Mouse (Mus musculus) lung, postnatal 0 days (tissue): Measurements from ENCODE around the gene Accs. TPM values are rescaled to one million over a fixed set of nuclear protein-coding genes. Genes with fewer than 3 reads are reported as not detected.
A peak's percentile ranks its signal among the peaks of the same experiment; 100 is the strongest.

Experiments used
- ATAC-seq: fragments of 200-750 bp; cut with Nextera tagmentation; 2 replicates; pipeline ENCODE4 v1.8.0; 2017; ENCODE audit warnings: moderate library complexity
- DNase-seq: peaks from one replicate; pipeline ENCODE4 v3.0.0-alpha.2; 2016; ENCODE audit warnings: low spot score
- H3K27ac ChIP-seq: fragments of 300-500 bp; sonication (generic); 2 replicates; pipeline ENCODE4 v1.5.1; 2014; ENCODE audit warnings: antibody characterized with exemption, mild to moderate bottlenecking, low read length, mixed read lengths
- H3K27me3 ChIP-seq: fragments of 300-500 bp; sonication (generic); replicated peaks from 2 replicates; pipeline ENCODE4 v1.6.1; 2014; ENCODE audit warnings: low read length, mixed read lengths; ENCODE audit not compliant: insufficient read depth
- H3K36me3 ChIP-seq: fragments of 300-500 bp; sonication (generic); 2 replicates; pipeline ENCODE4 v1.6.1; 2014; ENCODE audit warnings: low read length, mixed read lengths; ENCODE audit not compliant: insufficient read depth
- H3K4me1 ChIP-seq: fragments of 300-500 bp; sonication (generic); 2 replicates; pipeline ENCODE4 v1.6.1; 2014; ENCODE audit warnings: antibody characterized with exemption, low read depth, low read length, mixed read lengths; ENCODE audit not compliant: insufficient read depth
- H3K4me2 ChIP-seq: fragments of 300-500 bp; sonication (generic); replicated peaks from 2 replicates; pipeline ENCODE4 v1.6.1; 2014; ENCODE audit warnings: low read depth, mild to moderate bottlenecking, low read length, moderate library complexity, mixed read lengths
- H3K4me3 ChIP-seq: fragments of 300-500 bp; sonication (generic); 2 replicates; pipeline ENCODE4 v1.5.1; 2014; ENCODE audit warnings: low read depth, low read length
- H3K9ac ChIP-seq: fragments of 300-500 bp; sonication (generic); replicated peaks from 2 replicates; pipeline ENCODE4 v1.6.1; 2014; ENCODE audit warnings: low read depth, mild to moderate bottlenecking
- H3K9me3 ChIP-seq: fragments of 300-500 bp; sonication (generic); 2 replicates; pipeline ENCODE4 v1.6.1; 2016; ENCODE audit warnings: low read length, mixed read lengths
- CTCF ChIP-seq: IDR thresholded peaks from 2 replicates; pipeline ENCODE4 v1.5.1; 2016; ENCODE audit warnings: antibody characterized with exemption, mild to moderate bottlenecking
- EP300 ChIP-seq: IDR thresholded peaks from 2 replicates; pipeline ENCODE4 v1.6.1; 2016; ENCODE audit warnings: antibody characterized with exemption, mild to moderate bottlenecking, control low read depth
- WGBS: fragments of 180-500 bp; shearing (Covaris S2); extraction: QIAGEN DNeasy Blood & Tissue Kit; methylation state at CpG from one replicate; pipeline ENCODE4 v1.1.7; 2014; 5-methylcytosine and 5-hydroxymethylcytosine counted together
- polyA plus RNA-seq: library from polyadenylated mRNA; unstranded; fragments of >200 nt; fragmentation: Nextera tagmentation; extraction: Ambion mirVana; gene quantifications from 2 replicates; pipeline ENCODE4 v1.2.1, GENCODE M21; 2015

Accs gene
- polyA plus RNA-seq, 1 experiment from 2014 or later: 6.0 TPM

DNA sequence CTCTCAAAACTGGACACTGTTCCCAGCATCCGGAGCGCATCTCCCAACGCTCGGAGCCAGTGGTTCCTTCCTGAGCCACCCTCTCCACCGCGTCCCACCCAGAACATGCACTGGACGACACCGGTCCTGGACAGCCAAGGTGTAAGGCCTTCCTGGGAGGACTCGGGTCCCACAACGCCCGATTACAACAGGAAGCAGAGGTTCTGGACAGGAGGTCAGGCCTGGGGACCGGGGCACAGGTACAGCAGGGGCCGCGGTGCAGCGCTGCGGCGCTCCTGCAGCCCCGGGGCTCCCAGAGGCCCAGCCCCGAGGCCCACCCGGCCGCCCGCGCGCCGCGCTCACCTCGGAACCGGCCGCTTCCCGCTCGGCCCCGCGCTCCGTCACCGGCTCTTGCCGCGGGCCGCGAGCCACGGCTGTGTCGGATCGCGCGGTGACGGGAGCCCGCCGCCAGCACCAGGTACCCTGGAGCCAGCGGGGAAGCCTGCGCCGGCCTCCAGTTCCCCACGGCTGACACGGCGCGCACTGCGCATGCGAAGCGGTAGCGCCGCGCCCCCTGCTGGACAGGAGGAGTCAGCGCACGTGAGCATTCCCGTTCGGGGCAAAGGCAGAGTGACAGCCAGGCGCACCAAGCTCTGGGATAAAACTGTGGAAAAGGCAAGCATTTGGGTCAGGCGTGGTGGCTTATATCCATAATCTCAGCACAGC, 27.5 kb downstream of the Accs start, which contains the start of gene Ext2:
Gene Ext2 (minus strand): TSS at position 524 of the 705 bp plus-strand sequence.
- peak within 1 kb of the TSS; percentile 79 for H3K4me3 ChIP-seq
- peak within 1 kb of the TSS; percentile 83 for H3K9ac ChIP-seq
- H3K9me3 ChIP-seq: no peaks in the 10 kb centered on the region
- ATAC-seq (peak; percentile 94), DNase-seq (peak; percentile 88)
- H3K36me3 ChIP-seq: no peaks in the 10 kb centered on the region
- H3K27me3 ChIP-seq: no peaks in the 10 kb centered on the region
- H3K27ac ChIP-seq: 0 out of 2 replicates have a peak within 1 kb of the TSS, but pooled peaks have one; percentile 47
- H3K4me1 ChIP-seq: peaks cover 9% of the 10 kb centered on the region; the same call in 1 of the 2 replicates
- peak within 1 kb of the TSS; percentile 90 for H3K4me2 ChIP-seq
- TF ChIP-seq CTCF (peak; percentile 99), EP300 (no peak)
- 1% methylated on average over 48 of the region's 66 CpGs for WGBS

DNA sequence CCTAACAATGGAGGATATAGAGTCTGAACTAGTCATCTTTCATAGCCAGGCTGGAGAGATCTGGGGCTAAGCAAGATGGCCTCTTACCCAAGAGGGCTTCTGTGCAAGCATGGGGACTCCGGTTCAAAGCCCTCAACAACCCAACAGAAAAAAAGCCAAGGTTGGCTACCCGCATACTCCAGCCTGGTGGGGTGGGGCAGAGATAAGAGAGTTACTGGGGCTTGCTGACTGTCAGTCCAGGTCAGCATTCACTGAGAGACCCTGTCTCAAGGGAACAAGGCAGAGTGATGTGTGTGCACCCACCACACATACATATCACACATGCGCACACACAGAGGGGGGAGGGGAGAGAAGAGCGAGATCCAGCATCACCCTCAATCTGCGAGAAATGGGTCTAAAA, 32.0 kb downstream of the Accs start:
- Histone ChIP-seq H3K4me3 (no peak overlapping the region), H3K27me3 (no peaks in the 10 kb centered on the region), H3K4me1 (peaks cover 9% of the 10 kb centered on the region; the same call in 1 of the 2 replicates), H3K9me3 (no peaks in the 10 kb centered on the region), H3K9ac (no peak overlapping the region), H3K36me3 (0 out of 2 replicates have a peak, but pooled peaks cover 3% of the 10 kb centered on the region), H3K4me2 (no peak overlapping the region), H3K27ac (no peak overlapping the region)
- ATAC-seq (no peak), DNase-seq (no peak)
- 92% methylated on average over 5 of the region's 5 CpGs for WGBS
- TF ChIP-seq EP300: no peak
- TF ChIP-seq CTCF: no peak

GRCm38 (mm10) chr2:93813343-93813742, 36.4 kb downstream of the Accs start:
- DNase-seq: no peak
- H3K9me3 ChIP-seq: no peaks in the 10 kb centered on the region

GRCm38 (mm10) chr2:93811812-93812211, 37.9 kb downstream of the Accs start:
- no peak overlapping the region for H3K4me2 ChIP-seq
- no peak overlapping the region for H3K4me3 ChIP-seq
- H3K4me1 ChIP-seq: no peaks in the 10 kb centered on the region
- DNase-seq (peak; percentile 71), ATAC-seq (no peak)
- no peak overlapping the region for H3K9ac ChIP-seq
- no peaks in the 10 kb centered on the region for H3K9me3 ChIP-seq
- no peaks in the 10 kb centered on the region for H3K27me3 ChIP-seq
- peaks cover 32% of the 10 kb centered on the region for H3K36me3 ChIP-seq
- H3K27ac ChIP-seq: no peak overlapping the region
- WGBS: 33% methylated on average over 4 of the region's 4 CpGs
- TF ChIP-seq CTCF: peak; percentile 91
- no peak for TF ChIP-seq EP300

More at GRCm38 (mm10) chr2:93813343-93813742, 36.4 kb downstream of the Accs start:
- Histone ChIP-seq H3K27me3 (no peaks in the 10 kb centered on the region), H3K36me3 (peaks cover 25% of the 10 kb centered on the region; the same call in 1 of the 2 replicates), H3K27ac (no peak overlapping the region), H3K9ac (no peak overlapping the region), H3K4me1 (no peaks in the 10 kb centered on the region), H3K4me3 (no peak overlapping the region), H3K4me2 (no peak overlapping the region)
- 91% methylated on average over 22 of the region's 22 CpGs for WGBS
- ATAC-seq: no peak
- TF ChIP-seq EP300: no peak
- TF ChIP-seq CTCF: no peak

DNA sequence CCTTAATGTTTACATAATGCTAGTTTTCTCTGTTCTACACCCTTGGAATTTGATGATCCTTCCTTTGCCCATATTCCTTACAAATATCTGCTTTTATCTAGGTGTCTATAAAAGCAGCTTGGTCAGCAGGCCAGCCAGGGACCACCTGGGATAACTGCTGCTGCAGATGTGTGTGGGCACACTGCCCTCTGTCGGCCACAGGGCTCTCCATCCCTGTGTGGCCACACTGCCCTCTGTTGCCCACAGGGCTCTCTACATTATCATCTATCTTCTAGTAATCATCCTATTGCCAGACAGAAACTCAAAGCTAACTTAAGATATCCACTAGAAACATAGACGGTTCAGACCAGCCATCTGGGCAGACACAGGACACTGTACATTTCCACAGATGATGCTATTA, 39.8 kb downstream of the Accs start:
- Histone ChIP-seq H3K9ac (no peak overlapping the region), H3K4me3 (no peak overlapping the region), H3K27me3 (no peaks in the 10 kb centered on the region), H3K9me3 (no peaks in the 10 kb centered on the region), H3K36me3 (peaks cover 39% of the 10 kb centered on the region), H3K27ac (no peak overlapping the region), H3K4me1 (no peaks in the 10 kb centered on the region), H3K4me2 (no peak overlapping the region)
- WGBS: 11% methylated on average over 2 of the region's 2 CpGs
- TF ChIP-seq EP300: no peak
- peak; percentile 99 for TF ChIP-seq CTCF
- ATAC-seq (peak; percentile 62), DNase-seq (peak; percentile 43)

DNA sequence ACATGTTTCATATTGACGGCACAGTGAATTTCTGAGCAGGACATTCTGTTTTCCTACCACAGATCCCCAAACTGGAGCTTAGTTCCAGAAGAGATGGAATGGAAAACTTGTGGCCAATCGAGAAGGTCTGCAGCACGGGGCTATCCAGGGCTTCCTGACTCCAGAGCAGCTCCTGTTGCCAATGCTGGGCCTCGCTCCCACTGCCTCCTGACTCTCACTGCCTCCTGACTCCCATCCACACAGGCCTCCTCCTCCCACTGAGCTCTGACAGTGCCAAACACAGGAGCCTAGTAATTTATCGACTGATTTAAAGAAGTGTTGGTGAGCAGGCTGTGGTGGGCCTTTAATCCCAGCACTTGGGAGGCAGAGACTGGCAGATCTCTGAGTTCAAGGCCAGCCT, 41.7 kb downstream of the Accs start:
- Histone ChIP-seq H3K36me3 (peaks cover 45% of the 10 kb centered on the region), H3K4me1 (no peaks in the 10 kb centered on the region), H3K4me2 (no peak overlapping the region), H3K9ac (no peak overlapping the region), H3K27me3 (no peaks in the 10 kb centered on the region), H3K4me3 (no peak overlapping the region), H3K9me3 (no peaks in the 10 kb centered on the region), H3K27ac (no peak overlapping the region)
- TF ChIP-seq CTCF (no peak), EP300 (no peak)
- ATAC-seq: no peak
- DNase-seq: no peak
- WGBS: 76% methylated on average over 5 of the region's 5 CpGs
